Mouse (Mus musculus): ENCODE results near the gene Tmem215.

DNA sequence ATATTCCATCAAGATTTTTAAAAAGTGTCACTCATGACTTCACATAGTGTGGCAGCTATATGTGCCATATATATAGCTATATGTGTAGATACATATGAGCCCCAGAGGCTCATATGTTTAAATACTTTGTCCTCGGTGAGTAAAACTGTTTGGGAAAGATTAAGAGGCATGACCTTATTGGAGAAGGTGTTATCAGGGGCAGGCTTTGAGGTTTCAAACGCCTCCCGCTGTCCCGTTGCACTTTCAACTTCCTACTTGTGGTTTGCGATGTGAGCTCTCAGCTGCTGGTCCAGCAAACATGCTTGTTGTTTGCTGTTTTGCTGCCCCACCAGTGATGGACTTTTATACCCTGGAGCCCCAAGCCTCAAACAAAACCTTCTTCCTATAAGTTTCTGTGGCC lies 40.1 kb upstream of the Tmem215 start:
- TF ChIP-seq CTCF (IDR thresholded peaks at IDR 0.05; ENCODE audit: borderline replicate concordance, extremely low read depth, insufficient read depth, insufficient read length) (no peak), POLR2A (IDR thresholded peaks at IDR 0.05; ENCODE audit: borderline replicate concordance, extremely low read depth, insufficient read depth, insufficient read length, poor library complexity, severe bottlenecking) (no peak)
